In the genomic region with DNA sequence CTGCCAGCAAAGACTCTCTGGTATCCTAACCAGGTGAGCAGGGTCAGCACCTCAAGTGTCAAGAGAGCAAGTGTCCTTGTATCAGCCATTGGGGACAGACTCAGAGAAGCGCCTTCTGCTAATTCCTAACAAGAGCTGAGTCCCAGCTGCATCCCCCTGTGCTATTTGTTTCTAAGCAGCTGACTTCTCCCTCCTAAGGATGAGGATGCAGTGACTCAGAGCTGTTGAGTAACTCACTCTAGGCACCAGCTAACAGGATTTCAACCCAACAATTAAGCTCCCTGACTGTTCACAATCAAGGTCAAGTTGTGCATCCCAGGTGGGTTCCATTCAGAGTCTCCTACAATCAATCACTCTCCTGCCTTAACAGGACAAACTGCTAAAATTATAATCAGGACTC, we compare ENCODE assay signal across 22 mouse cellular contexts. TPM values are rescaled to one million over a fixed set of nuclear protein-coding genes. Genes with fewer than 3 reads are reported as not detected.
DNase-seq lines count a peak whose midpoint lies in the region; ATAC-seq and TF ChIP-seq lines count a peak whose summit lies in the region.
"Had no signal": no experiment of that assay in that cellular context is flagged by ENCODE, and none has a peak within 500 bp of the region (broad histone marks: within the 10 kb centered on the region; RNA-seq: fewer than 3 reads in every experiment).

No protein-coding gene starts in this region.

- no peak for TF ChIP-seq CTCF in left cerebral cortex, adult 2 months (IDR thresholded peaks at IDR 0.05)
- TF ChIP-seq CTCF in cortical plate, adult 2 months (IDR thresholded peaks at IDR 0.05; ENCODE audit: extremely low read depth, insufficient read depth, low read length), result no peak

- peak overlapping the region; percentile 42 for H3K27ac ChIP-seq in left cerebral cortex, adult 2 months
- peak overlapping the region; percentile 9; the same call in 1 of the 2 replicates for H3K27ac ChIP-seq in cortical plate, adult 2 months (ENCODE audit: insufficient read depth, low read length)
- H3K27ac ChIP-seq: embryonic facial prominence, embryonic 15.5 days; forebrain, embryonic 10.5 days; hindbrain, embryonic 15.5 days had no signal

- ATAC-seq in megakaryocyte progenitor cell, adult 5-6 weeks (replicated peaks; ENCODE audit: poor library complexity), result peak; percentile 42
- ATAC-seq: forebrain, embryonic 14.5 days; intestine, embryonic 16.5 days had no signal

- DNase-seq in left cerebral cortex, adult 2 months (ENCODE audit: extremely low spot score in 1 of 2, low spot score in 2 of 2), result no peak
- no peak for DNase-seq in left cerebral cortex, postnatal 10 days (ENCODE audit: extremely low spot score in 1 of 2, low spot score in 2 of 2)
- DNase-seq in NIH3T3 (ENCODE audit: low read depth) (peak; percentile 30), adipocyte (ENCODE audit: low spot score) (no peak)
- DNase-seq in heart, postnatal 4 days, result no peak
- no peak for DNase-seq in layer of hippocampus, postnatal 14 days (ENCODE audit: low spot score in 2 of 2)
- DNase-seq: adrenal gland, adult 8-10 months; adrenal gland, postnatal 36 days; cerebellum, adult 11-12 months; cerebellum, adult 9-10 months; cerebellum, postnatal 36 days; gastrocnemius, postnatal 10 days had no signal

- peaks cover 9% of the 10 kb centered on the region for H3K4me1 ChIP-seq in cortical plate, adult 2 months (ENCODE audit: control insufficient read depth, insufficient read depth, low read length)

- no peak overlapping the region for H3K4me3 ChIP-seq in left cerebral cortex, adult 2 months
- no peak overlapping the region for H3K4me3 ChIP-seq in cortical plate, adult 2 months (ENCODE audit: insufficient read depth, low read length)
- H3K4me3 ChIP-seq: embryonic facial prominence, embryonic 15.5 days; erythroblast, embryonic 14.5 days; forebrain, embryonic 10.5 days; heart, embryonic 12.5 days; hindbrain, embryonic 15.5 days had no signal

- intact Hi-C loops in left cerebral cortex, adult 2 months (cut with DNase I), result no loop called here
- intact Hi-C loops in left cerebral cortex, postnatal 10 days (cut with DNase I), result no loop called here

- TF ChIP-seq POLR2A in cortical plate, adult 2 months (IDR thresholded peaks at IDR 0.05; ENCODE audit: extremely low read depth, insufficient read depth, low read length), result no peak

RNA-seq across cellular contexts. Expression of a gene that starts 49.2 kb away (rescaled TPM):
- 10 to 100 TPM; 18.5 to 20.3 TPM for total RNA-seq in left cerebral cortex, adult 2 months (2021)
- total RNA-seq in left cerebral cortex, postnatal 10 days (2021), result 10 to 100 TPM; 12.5 to 13.0 TPM
- 18.9 and 19.2 TPM in 2 replicates for polyA plus RNA-seq in cortical plate, adult 2 months (2012; rRNA removed)
- total RNA-seq in megakaryocyte progenitor cell, adult 5-6 weeks (2015), result 19.4 and 23.6 TPM in 2 replicates
- 19.8 and 20.8 TPM in 2 replicates for total RNA-seq in megakaryocyte progenitor cell, adult 5-6 weeks (2017)
- 10 to 100 TPM; 17.6 to 20.4 TPM for total RNA-seq in heart, postnatal 4 days (2021)
- 10 to 100 TPM; 19.5 to 20.9 TPM for total RNA-seq in layer of hippocampus, postnatal 14 days (2021)
- total RNA-seq: G1E had no signal
- polyA plus RNA-seq: erythroblast, embryonic 14.5 days; G1E had no signal

RNA-seq across cellular contexts. Expression of a gene that starts 49.2 kb away (rescaled TPM):
- 1 to 10 TPM; 9.0 to 9.2 TPM for total RNA-seq in left cerebral cortex, adult 2 months (2021)
- 1 to 10 TPM; 7.0 to 7.9 TPM for total RNA-seq in left cerebral cortex, postnatal 10 days (2021)
- polyA plus RNA-seq in cortical plate, adult 2 months (2012; rRNA removed), result 2.3 and 3.0 TPM in 2 replicates
- 5.9 and 11.8 TPM in 2 replicates for total RNA-seq in megakaryocyte progenitor cell, adult 5-6 weeks (2015)
- 2.7 and 3.5 TPM in 2 replicates for total RNA-seq in megakaryocyte progenitor cell, adult 5-6 weeks (2017)
- total RNA-seq in heart, postnatal 4 days (2021), result 1 to 10 TPM; 2.5 to 3.4 TPM
- 1 to 10 TPM; 6.2 to 6.5 TPM for total RNA-seq in layer of hippocampus, postnatal 14 days (2021)
- polyA plus RNA-seq: erythroblast, embryonic 14.5 days; G1E had no signal
